Mouse (Mus musculus) kidney, adult 2 months (tissue): Measurements from ENCODE around the gene Got1.

Experiments used
- CTCF ChIP-seq: fragments of 200-500 bp; conservative IDR thresholded peaks from 2 replicates; pipeline ENCODE4 v1.5.1; 2011; ENCODE audit warnings: low read depth, mild to moderate bottlenecking, control low read depth, low read length, moderate library complexity, mixed read lengths; ENCODE audit not compliant: insufficient read depth, insufficient read length
- POLR2A ChIP-seq: fragments of 200-500 bp; IDR thresholded peaks from one replicate; pipeline ENCODE4 v1.6.1; 2011; ENCODE audit warnings: low read depth, low read length, control low read depth

- TF ChIP-seq POLR2A: no peak
- no peak for TF ChIP-seq CTCF
These were observed 60.1 kb downstream of the Got1 start for GRCm38 (mm10) chr19:43464294-43464687.
